Mouse (Mus musculus) gastrocnemius, postnatal 14 days (tissue): ENCODE data around the gene Ets2. TPM values are rescaled to one million over a fixed set of nuclear protein-coding genes. Genes with fewer than 3 reads are reported as not detected.

Experiments
- DNase-seq: peaks from one replicate; pipeline ENCODE4 v3.0.0; 2021; ENCODE audit warnings: mixed read lengths
- intact Hi-C: fragments of 180-260 bp; cut with DNase I; formaldehyde crosslinking; loops from one replicate; pipeline ENCODE4 v1.15.1; 2025; ENCODE audit warnings: low total_unique reads
- total RNA-seq, 2 experiments: library from RNA; stranded (reverse); gene quantifications; 2 replicates each; pipeline ENCODE4 v1.2.3; 2021

Ets2 gene
- total RNA-seq, 2 experiments from 2014 or later: 46.1 to 52.9 TPM

DNA sequence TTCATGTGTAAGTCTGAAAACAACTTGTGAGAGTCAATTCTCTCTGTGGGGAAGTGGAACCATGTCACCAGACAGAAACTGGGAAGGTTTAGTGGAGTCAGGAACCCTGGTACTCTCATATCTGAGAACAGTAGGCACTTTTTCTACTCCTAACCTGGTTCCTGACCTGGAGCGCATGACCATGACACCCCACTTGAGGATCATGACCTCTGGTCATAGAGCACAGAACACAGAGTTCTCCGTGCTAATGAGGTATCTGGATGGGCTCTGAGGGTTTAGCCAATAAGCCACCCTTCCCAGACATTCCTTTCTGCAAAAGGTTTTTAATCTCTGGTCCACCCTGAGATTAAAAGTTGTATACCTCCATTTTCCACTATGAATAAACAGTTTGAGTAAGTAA, 22.4 kb downstream of the Ets2 start:
- intact Hi-C loops: no loop called here
- DNase-seq: no peak

- no peak for DNase-seq
- intact Hi-C loops: no loop called here
These were observed 22.9 kb downstream of the Ets2 start for GRCm38 (mm10) chr16:95724776-95725175.

DNA sequence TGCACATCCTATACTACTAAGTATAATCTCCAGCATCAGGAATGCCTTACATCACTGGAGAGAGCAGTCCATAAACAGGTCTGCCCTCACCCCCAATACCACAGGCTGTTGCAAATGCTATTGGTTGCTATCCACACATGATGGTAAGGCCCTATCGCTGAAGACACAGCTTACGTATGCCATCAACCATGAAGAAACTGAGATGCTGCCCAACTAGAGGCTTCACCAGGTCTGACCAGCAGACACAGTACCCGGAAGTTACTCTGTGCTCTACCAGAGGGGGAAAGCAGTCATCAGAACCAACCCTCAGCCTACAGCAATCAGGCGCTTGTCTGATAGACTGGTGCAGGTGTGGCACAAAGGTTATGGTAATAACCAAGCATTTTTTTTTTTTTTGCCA, 24.9 kb downstream of the Ets2 start:
- intact Hi-C loops: no loop called here

DNA sequence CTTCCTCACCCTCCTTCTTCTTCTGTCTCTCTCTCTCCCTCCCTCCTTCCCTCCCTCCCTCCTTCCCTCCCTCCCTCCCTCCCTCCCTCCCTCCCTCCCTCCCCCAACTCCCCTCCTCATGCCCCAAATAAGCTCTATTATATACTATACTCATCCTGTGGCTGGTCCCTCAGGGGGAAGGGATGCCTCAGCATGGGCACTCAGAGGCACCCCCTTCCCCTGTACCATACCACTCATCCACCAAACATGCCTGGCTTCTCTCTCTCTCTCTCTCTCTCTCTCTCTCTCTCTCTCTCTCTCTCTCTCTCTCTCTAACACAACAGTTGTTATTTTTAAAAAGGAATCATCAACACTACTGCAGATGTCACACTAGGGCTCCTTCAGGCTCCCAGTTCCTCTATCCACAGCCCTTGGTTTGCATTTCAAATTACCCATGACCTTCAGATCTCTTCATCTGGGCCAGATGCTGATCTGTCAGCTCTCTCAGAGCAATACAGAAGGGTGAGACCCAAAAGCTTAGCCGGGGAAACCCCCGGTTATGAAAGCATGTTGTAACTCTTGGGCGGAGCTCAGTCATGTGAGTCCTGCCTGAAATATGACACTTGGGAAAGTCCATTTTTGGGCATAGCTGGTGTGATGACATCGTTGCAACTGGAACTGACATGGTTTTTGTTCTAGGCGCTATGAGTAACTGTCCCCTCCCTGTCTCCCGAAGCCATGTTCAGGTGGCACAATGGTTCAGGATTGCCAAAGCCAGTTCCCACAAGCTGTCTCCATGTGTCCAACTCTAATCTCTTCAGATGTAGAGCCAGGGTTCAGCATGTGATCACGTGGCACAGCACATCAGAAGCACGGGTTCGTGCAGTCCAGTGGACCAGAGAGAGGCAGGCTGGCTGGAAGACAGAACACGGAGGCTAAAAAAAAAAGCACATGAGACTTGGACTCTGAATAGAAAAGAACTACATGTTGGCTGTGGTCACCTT, 26.9 kb downstream of the Ets2 start:
- intact Hi-C loops: no loop called here
- DNase-seq: peak; percentile 57

More for the DNA sequence above, 24.9 kb downstream of the Ets2 start:
- DNase-seq: no peak

GRCm38 (mm10) chr16:95729775-95730174, 27.9 kb downstream of the Ets2 start:
- no peak for DNase-seq
- intact Hi-C loops: loop anchor here (10.0 kb wide), 1 partner anchor 75 kb away; no protein-coding TSS in a partner anchor

- DNase-seq: no peak
- intact Hi-C loops: loop anchor here (10.0 kb wide), 1 partner anchor 80 kb away; no protein-coding TSS in a partner anchor
These were observed 32.9 kb downstream of the Ets2 start for GRCm38 (mm10) chr16:95734785-95735184.

GRCm38 (mm10) chr16:95736059-95736458, 34.2 kb downstream of the Ets2 start:
- intact Hi-C loops: loop anchor here (10.0 kb wide), 1 partner anchor 81 kb away; no protein-coding TSS in a partner anchor
- no peak for DNase-seq

- intact Hi-C loops: loop anchor here (10.0 kb wide), 1 partner anchor 82 kb away; no protein-coding TSS in a partner anchor
- DNase-seq: no peak
These were observed 34.6 kb downstream of the Ets2 start for GRCm38 (mm10) chr16:95736470-95736869.

DNA sequence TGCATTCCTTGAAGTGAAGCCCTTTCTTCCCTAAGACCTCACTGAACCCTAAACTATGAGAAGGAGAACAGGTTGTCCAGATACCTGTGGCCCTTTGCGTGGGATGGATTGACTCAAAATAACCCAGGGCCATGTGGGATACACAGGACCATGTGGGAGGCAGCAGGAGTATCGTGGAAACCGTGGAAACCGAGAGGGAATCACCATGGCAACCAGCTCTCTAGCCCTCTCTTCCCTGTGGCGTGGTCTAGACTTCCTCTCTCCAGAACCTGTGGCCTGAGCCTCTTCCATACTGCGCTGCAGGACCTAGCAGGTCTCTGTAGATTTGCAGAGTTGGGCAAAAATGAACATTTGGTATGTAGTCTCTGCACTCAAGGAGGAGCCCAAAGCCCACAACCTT, 37.6 kb downstream of the Ets2 start:
- no peak for DNase-seq
- intact Hi-C loops: loop anchor here (10.0 kb wide), 1 partner anchor 85 kb away; no protein-coding TSS in a partner anchor

DNA sequence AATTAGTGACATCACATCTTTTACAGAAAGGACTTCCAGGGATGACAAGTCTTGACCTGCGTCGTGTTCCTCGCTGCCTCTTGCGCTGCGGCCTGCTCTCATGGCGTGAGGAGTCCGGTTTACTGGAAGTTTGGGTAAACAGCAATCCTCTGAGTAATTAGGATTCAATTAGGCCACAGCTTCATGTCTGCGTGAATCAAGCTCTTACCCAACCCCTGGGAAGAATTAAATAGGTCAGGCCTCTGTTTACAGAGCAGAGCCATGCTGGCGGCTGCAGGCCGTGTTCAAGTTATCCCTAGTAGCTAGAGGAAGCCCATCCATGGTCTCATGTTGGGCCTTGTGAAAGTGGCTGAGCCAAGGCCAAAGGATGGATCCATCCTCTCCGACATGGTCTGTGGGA, 39.5 kb downstream of the Ets2 start:
- DNase-seq: no peak
- intact Hi-C loops: no loop called here

- no peak for DNase-seq
- intact Hi-C loops: no loop called here
These were observed 40.3 kb downstream of the Ets2 start for GRCm38 (mm10) chr16:95741915-95742739.

DNA sequence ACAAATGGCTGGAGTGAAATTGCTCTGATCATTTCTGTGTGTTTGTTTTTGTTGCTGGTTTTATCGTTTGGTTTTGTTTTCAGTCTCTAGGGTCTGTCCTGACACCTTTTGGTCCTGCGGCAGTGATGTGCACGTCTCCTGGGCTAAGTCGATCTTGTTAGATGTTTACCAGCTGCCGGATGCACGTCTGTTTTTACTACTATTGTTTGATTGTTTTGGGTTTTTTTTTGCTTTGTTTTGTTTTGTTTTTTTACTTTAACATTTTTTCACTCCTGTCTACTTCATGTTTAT, 40.8 kb downstream of the Ets2 start:
- DNase-seq: no peak
- intact Hi-C loops: no loop called here

GRCm38 (mm10) chr16:95743104-95743503, 41.2 kb downstream of the Ets2 start:
- DNase-seq: no peak
- intact Hi-C loops: no loop called here

GRCm38 (mm10) chr16:95744771-95745170, 42.9 kb downstream of the Ets2 start:
- intact Hi-C loops: no loop called here
- DNase-seq: no peak

DNA sequence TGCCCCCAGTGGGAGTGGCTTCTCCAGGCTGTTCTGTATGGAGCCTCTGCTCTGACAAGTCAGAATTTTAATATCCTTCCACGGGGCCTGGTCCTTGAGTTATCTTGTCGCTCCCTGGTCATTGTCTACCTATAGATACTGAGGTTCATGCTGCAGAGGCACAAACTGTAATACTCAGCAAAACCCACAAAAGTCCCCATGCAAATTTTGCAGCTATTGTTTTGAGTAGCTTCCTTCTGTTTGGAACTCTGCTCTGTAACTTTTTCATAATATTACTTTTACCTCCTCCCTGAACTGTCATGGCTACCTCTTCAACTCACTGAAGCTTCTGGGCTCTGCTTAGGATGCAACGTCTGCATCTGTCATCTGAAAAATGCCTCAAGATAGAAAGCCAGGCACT, 43.8 kb downstream of the Ets2 start:
- DNase-seq: no peak
- intact Hi-C loops: no loop called here

GRCm38 (mm10) chr16:95746565-95746964, 44.7 kb downstream of the Ets2 start:
- DNase-seq: no peak
- intact Hi-C loops: no loop called here

- intact Hi-C loops: no loop called here
- DNase-seq: no peak
These were observed 47.6 kb downstream of the Ets2 start for GRCm38 (mm10) chr16:95749291-95750103.

DNA sequence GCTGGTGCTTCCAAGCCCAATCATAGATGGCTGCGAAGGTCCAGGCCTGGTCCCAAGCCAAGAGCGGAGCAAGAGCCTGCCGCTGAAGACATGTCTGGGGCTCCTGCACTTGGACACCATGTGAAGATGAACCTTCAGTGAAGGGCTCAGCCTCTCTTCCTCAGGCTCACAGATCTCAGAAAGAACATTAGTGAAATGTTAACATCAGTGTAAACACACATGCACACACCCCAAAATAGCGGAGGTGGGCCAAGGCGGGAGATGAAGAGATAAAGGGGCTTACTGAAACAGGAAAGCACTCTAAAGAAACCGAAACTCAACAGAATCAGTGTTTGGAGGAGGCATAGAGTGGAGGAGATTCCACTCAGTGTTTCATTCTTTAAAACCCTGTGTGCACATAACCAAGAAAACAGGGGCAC, 48.3 kb downstream of the Ets2 start:
- intact Hi-C loops: no loop called here
- DNase-seq: peak; percentile 44

DNA sequence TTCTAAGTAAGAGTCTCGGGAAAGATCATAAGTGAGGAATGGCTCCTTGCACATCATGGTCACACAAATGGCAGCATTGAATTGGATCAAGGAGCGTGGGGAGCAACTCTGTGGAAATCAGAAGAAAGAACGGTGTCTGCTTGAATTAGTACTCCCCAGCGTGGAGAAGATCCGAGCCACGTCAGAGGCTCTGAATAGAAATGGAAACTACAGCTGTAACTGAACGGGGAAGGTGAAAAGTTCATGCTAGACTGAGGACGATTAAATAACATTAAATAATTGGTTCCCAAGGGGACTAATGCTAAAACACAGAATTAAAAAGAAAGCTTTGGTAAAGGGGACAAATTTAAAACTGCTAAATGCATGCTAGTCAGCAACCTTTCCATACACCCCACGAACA, 50.6 kb downstream of the Ets2 start:
- intact Hi-C loops: no loop called here
- DNase-seq: no peak
